Mouse (Mus musculus): Measurements from ENCODE around the gene Ksr2. TPM values are rescaled to one million over a fixed set of nuclear protein-coding genes. Genes with fewer than 3 reads are reported as not detected.

The Ksr2 gene
- 9.8 TPM for polyA plus RNA-seq (2015; fragmentation: Illumina TruSeq; extraction: RNeasy Lipid Tissue Mini Kit (QIAGEN cat#74804); ENCODE audit: low read depth, low replicate concordance)

DNA sequence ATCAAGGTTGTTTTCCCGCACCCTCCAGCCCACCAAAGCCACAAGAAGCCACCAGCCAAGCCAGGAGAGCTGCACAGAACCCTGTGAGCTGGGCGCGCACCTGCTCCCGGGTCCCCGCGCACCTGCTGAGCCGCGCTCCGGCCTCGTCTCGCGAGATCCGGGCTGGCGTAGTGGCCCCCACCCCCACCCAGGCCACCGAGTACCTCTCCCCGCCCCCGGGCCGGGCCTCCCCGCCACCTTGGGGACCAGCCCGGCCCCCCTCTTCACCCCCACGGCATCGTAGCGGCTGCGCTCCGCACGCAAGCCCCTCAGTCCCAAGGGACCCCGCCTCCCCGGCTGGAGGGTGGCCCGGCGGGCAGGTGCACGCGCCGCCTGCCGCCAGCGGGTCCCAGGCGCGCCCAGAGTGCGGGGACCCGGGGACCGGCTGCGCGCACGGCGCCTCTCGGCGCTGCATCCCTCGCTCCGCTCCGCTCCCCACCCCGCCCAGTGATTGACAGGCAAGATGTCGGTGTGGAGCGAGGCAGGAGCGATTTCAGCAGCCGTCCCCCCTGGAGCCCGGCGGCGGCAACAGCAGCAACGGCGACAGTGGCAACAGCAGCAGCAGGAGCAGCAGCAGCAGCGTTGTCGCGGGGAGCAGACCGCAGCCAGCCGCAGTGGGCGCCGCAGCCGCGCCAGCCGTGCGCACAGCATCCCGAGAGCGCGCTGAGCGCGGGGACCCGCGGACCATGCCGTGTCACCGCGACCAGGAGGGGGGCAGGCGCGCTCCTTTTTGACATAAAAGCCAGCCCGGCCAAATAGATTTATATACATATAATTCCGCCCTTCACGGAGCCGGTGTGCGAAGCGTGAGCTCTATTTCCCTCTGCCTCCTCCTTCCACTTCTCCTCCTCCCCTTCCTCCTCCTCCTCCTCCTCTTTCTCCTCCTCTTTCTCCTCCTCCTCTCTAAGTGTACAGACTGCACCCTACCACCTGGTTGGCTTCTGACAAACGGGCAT, at the start of gene Ksr2:
TSS of gene Ksr2 (plus strand) at position 494 of the 995 bp plus-strand sequence.

DNA sequence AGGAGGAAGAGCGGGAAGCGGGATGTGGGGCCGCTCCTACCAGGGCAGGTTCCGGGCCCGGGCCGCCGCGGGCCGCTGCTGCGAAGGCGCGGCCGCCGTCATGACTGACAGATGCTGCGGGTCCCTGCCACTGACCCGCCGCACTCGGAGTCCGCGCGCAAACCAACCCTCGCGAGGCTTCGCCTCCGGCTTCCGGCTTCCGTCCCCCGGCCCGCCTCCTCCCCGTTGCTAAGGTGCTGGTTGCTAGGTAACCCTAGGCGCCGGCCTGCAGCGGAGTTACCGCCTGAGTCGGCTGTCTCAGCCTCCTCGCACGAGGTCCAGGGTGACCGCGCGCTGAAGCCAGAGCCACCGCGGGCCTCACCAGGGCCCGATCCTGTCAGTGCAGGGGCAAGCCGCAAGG, 24.9 kb upstream of the Ksr2 start, which contains the start of gene Rfc5:
TSS of gene Rfc5 (minus strand) at position 171 of the 400 bp plus-strand sequence.

DNA sequence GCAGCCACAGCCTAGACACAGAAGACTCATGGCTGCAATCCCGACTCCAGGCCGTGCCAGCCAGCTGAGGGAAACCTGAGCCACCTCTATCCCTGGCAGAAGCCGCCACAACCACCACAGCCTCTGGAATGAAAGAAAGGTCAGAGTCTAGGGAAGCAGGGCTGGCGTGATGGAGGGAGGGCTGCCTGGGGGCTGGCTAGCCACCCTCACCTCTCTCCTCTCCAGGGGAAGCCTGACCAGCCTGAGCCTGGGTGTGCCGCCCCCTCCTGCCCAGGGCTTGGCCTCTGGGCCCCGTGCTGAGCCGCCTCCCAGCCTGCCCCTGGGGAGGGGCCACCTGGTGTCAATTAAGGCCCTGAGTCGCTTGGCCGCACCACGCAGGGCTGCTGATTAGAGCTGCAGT, 366.9 kb downstream of the Ksr2 start, which contains the start of gene Nos1:
TSS of gene Nos1 (plus strand) at position 352 of the 400 bp plus-strand sequence.

Other genes with a start within 250 kb of the Ksr2 start
- 894 TPM for gene Pebp1, start 126.4 kb upstream of the Ksr2 start, polyA plus RNA-seq (2015; fragmentation: Illumina TruSeq; extraction: RNeasy Lipid Tissue Mini Kit (QIAGEN cat#74804); ENCODE audit: low read depth, low replicate concordance)
- gene Vsig10, start 94.9 kb upstream of the Ksr2 start, polyA plus RNA-seq (2015; fragmentation: Illumina TruSeq; extraction: RNeasy Lipid Tissue Mini Kit (QIAGEN cat#74804); ENCODE audit: low read depth, low replicate concordance): 3.1 TPM
- 280 TPM for gene Wsb2, start 56.7 kb upstream of the Ksr2 start, polyA plus RNA-seq (2015; fragmentation: Illumina TruSeq; extraction: RNeasy Lipid Tissue Mini Kit (QIAGEN cat#74804); ENCODE audit: low read depth, low replicate concordance)
- 11.6 TPM for gene Rfc5, start 25.0 kb upstream of the Ksr2 start, polyA plus RNA-seq (2015; fragmentation: Illumina TruSeq; extraction: RNeasy Lipid Tissue Mini Kit (QIAGEN cat#74804); ENCODE audit: low read depth, low replicate concordance)

Data from brain, adult 10 weeks (tissue).